Mouse (Mus musculus): ENCODE measurements around the gene Tpk1. TPM values are rescaled to one million over a fixed set of nuclear protein-coding genes. Genes with fewer than 3 reads are reported as not detected.

Gene Tpk1
- total and polyA plus RNA-seq, 3 experiments, result 3.5 to 12.6 TPM; not detected in 1

- TF ChIP-seq EP300 (IDR thresholded peaks at IDR 0.05; ENCODE audit: low read depth in 1 of 2, low read length in 2 of 2), result peak; percentile 92 to 95
- TF ChIP-seq KAT2A (conservative IDR thresholded peaks at IDR 0.05; ENCODE audit: low read depth, low read length), result no peak
- TF ChIP-seq E2F4 (IDR thresholded peaks at IDR 0.05; ENCODE audit: borderline replicate concordance, low read depth, low read length), result no peak
- peak; percentile 65 for TF ChIP-seq ETS1 (IDR thresholded peaks at IDR 0.05; ENCODE audit: low read depth, low read length)
- no peak for TF ChIP-seq ZMIZ1 (IDR thresholded peaks at IDR 0.05; ENCODE audit: low read depth, low read length)
- no peak for TF ChIP-seq GABPA (IDR thresholded peaks at IDR 0.05; ENCODE audit: low read depth, low read length)
- no peak for TF ChIP-seq CTCF (IDR thresholded peaks at IDR 0.05 in 2 of 3, conservative IDR thresholded peaks at IDR 0.05 in 1 of 3; ENCODE audit: control insufficient read depth in 1 of 3, insufficient read depth in 1 of 3, low read depth in 2 of 3, low read length in 3 of 3, poor library complexity in 1 of 3, severe bottlenecking in 1 of 3)
- no peak for TF ChIP-seq BHLHE40 (IDR thresholded peaks at IDR 0.05; ENCODE audit: borderline replicate concordance, low read depth, low read length)
- no peak for TF ChIP-seq TAL1 (IDR thresholded peaks at IDR 0.05; ENCODE audit: low read length)
- TF ChIP-seq MAX (IDR thresholded peaks at IDR 0.05; ENCODE audit: low read length), result no peak
- TF ChIP-seq ELF1 (IDR thresholded peaks at IDR 0.05; ENCODE audit: low read depth, low read length), result no peak
- no peak for TF ChIP-seq CHD2 (IDR thresholded peaks at IDR 0.05; ENCODE audit: low read length)
- no peak for TF ChIP-seq POLR2AphosphoS5 (IDR thresholded peaks at IDR 0.05; ENCODE audit: borderline replicate concordance, low read depth, low read length)
- TF ChIP-seq MYC (IDR thresholded peaks at IDR 0.05; ENCODE audit: low read depth, low read length), result peak; percentile 65; the same call in 1 of the 2 replicates
- TF ChIP-seq USF1 (IDR thresholded peaks at IDR 0.05; ENCODE audit: low read depth, low read length), result no peak
- TF ChIP-seq MAFK (IDR thresholded peaks at IDR 0.05; ENCODE audit: borderline replicate concordance, low read depth, low read length), result no peak
- TF ChIP-seq SIN3A (IDR thresholded peaks at IDR 0.05; ENCODE audit: low read length), result no peak; the same call in 1 of the 2 replicates
- no peak for TF ChIP-seq RAD21 (IDR thresholded peaks at IDR 0.05; ENCODE audit: low read depth, low read length)
- peak; percentile 86 for TF ChIP-seq MYB (IDR thresholded peaks at IDR 0.05; ENCODE audit: low read depth, low read length)
Measured at GRCm38 (mm10) chr6:43525028-43525427, 141.1 kb downstream of the Tpk1 start (continued).

GRCm38 (mm10) chr6:43522046-43522445, 144.0 kb downstream of the Tpk1 start:
- Histone ChIP-seq H3K36me3 (ENCODE audit: control insufficient read depth in 1 of 2, insufficient read depth in 2 of 2, low read length in 2 of 2) (peaks cover 0 to 15% of the 10 kb centered on the region in 2 experiments; a peak in 2 of 4 replicates), H3K79me2 (ENCODE audit: control insufficient read depth, insufficient read depth, low read length, poor library complexity) (no peaks in the 10 kb centered on the region)

More at GRCm38 (mm10) chr6:43522046-43522445, 144.0 kb downstream of the Tpk1 start:
- no peak overlapping the region for H3K4me3 ChIP-seq (ENCODE audit: control insufficient read depth in 1 of 2, insufficient read depth in 1 of 2, low read depth in 2 of 2, low read length in 2 of 2)
- no peaks in the 10 kb centered on the region for H3K9me3 ChIP-seq (replicated peaks; ENCODE audit: insufficient read depth, low read length)
- TF ChIP-seq RCOR1 (IDR thresholded peaks at IDR 0.05; ENCODE audit: low read depth, low read length) (no peak), GATA1 (IDR thresholded peaks at IDR 0.05; ENCODE audit: low read depth, low read length) (no peak), MYC (IDR thresholded peaks at IDR 0.05; ENCODE audit: low read depth, low read length) (no peak), ZMIZ1 (IDR thresholded peaks at IDR 0.05; ENCODE audit: low read depth, low read length) (no peak), TAL1 (IDR thresholded peaks at IDR 0.05; ENCODE audit: low read length) (no peak), ZC3H11A (IDR thresholded peaks at IDR 0.05; ENCODE audit: low read depth, low read length) (no peak), MAFK (IDR thresholded peaks at IDR 0.05; ENCODE audit: borderline replicate concordance, low read depth, low read length) (no peak), RAD21 (IDR thresholded peaks at IDR 0.05; ENCODE audit: low read depth, low read length) (no peak), USF2 (IDR thresholded peaks at IDR 0.05; ENCODE audit: borderline replicate concordance in 1 of 2, insufficient read depth in 1 of 2, low read depth in 1 of 2, low read length in 2 of 2) (no peak), UBTF (IDR thresholded peaks at IDR 0.05; ENCODE audit: borderline replicate concordance, insufficient read depth, low read depth, low read length) (no peak), USF1 (IDR thresholded peaks at IDR 0.05; ENCODE audit: low read depth, low read length) (no peak), EP300 (IDR thresholded peaks at IDR 0.05; ENCODE audit: low read depth in 1 of 2, low read length in 2 of 2) (no peak), MEF2A (IDR thresholded peaks at IDR 0.05; ENCODE audit: extremely low read depth, insufficient replicate concordance, low read depth, low read length, poor library complexity, severe bottlenecking) (no peak), E2F4 (IDR thresholded peaks at IDR 0.05; ENCODE audit: borderline replicate concordance, low read depth, low read length) (no peak)
- H3K27me3 ChIP-seq (ENCODE audit: control insufficient read depth in 1 of 2, insufficient read depth in 2 of 2, low read length in 2 of 2), result no peaks in the 10 kb centered on the region
- no peak overlapping the region for H3K27ac ChIP-seq (ENCODE audit: control insufficient read depth, low read depth, low read length)
- H3K4me1 ChIP-seq (ENCODE audit: control insufficient read depth in 1 of 2, insufficient read depth in 2 of 2, low read length in 2 of 2), result peaks cover 6 to 8% of the 10 kb centered on the region in 2 experiments
- no peak for DNase-seq (ENCODE audit: low read depth, low spot score)
- H3K9ac ChIP-seq (ENCODE audit: control insufficient read depth, low read depth, low read length, poor library complexity, severe bottlenecking), result no peak overlapping the region
